Comparison of ENCODE assay signal across 8 mouse cellular contexts in the genomic region with DNA sequence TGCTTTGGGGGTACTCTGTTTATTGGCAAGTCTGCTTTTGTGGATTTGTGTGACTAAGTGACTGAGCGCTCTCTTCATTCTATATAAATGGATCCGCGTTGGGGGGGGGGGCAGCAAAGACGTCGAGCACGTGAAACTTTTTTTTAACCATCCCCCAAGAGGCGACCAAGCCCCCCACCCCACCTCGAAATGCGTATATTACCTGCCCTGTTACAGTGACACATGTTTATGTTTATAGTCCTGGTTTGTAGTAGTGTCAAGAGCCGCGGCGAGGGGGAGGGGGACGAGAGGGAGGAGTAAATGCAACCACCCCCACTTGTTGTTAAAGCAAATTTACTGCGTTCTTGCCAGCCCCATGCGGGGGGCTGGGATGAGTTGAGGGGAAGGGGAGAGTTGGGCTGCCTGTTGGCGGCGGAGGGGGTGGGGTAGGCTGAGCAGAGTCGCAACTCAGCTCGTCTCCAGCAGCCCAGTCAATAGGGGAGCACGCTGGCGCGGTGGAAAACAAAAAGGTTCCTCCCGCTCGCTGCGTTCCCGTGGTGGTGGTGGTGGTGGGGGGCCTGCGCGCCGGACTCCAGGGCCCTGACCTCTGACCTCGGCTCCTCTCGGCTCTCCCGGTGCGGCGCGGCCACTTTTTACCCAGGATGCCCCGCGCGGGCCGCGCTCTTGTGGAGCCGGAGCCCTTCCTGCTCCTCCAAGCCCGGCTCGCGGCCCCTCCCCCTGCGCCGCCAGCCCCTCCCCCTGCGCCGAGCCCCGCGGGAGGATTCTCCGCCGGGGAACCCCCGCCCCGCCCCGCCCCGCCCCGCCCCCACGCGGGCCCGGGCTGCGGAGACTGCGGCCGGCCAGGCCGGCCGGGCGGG. TPM values are rescaled to one million over a fixed set of nuclear protein-coding genes. Genes with fewer than 3 reads are reported as not detected.
A peak's percentile ranks its signal among the peaks of the same experiment; 100 is the strongest.
DNase-seq lines count a peak whose midpoint lies in the region; ATAC-seq and TF ChIP-seq lines count a peak whose summit lies in the region.

No protein-coding gene starts in this region.

- peak overlapping the region; percentile 89 for H3K9ac ChIP-seq in limb, embryonic 14.5 days (ENCODE audit: low read depth, low read length, severe bottlenecking)
- H3K9ac ChIP-seq in midbrain, embryonic 15.5 days, result peak overlapping the region; percentile 75

- under 1% methylated on average over 31 of the region's 66 CpGs for WGBS in limb, embryonic 14.5 days
- 0% methylated on average over 42 of the region's 66 CpGs for WGBS in midbrain, embryonic 15.5 days
- 1% methylated on average over 64 of the region's 66 CpGs for WGBS in spleen, adult 2 months

- no peaks in the 10 kb centered on the region for H3K36me3 ChIP-seq in limb, embryonic 14.5 days (ENCODE audit: control insufficient read depth, insufficient read depth, low read length)
- no peaks in the 10 kb centered on the region for H3K36me3 ChIP-seq in midbrain, embryonic 15.5 days (replicated peaks)
- H3K36me3 ChIP-seq in spleen, adult 2 months (ENCODE audit: control insufficient read depth, insufficient read depth, low read length), result no peaks in the 10 kb centered on the region

- ATAC-seq in limb, embryonic 14.5 days (ENCODE audit: low FRiP score, low read depth), result peak; percentile 88
- ATAC-seq in midbrain, embryonic 15.5 days (replicated peaks), result peak; percentile 92

- H3K27ac ChIP-seq in limb, embryonic 14.5 days (replicated peaks; ENCODE audit: low read depth, low read length), result peak overlapping the region; percentile 99
- H3K27ac ChIP-seq in midbrain, embryonic 15.5 days, result peak overlapping the region; percentile 99
- peak overlapping the region; percentile 95 for H3K27ac ChIP-seq in spleen, adult 2 months (ENCODE audit: insufficient read depth, low read length)

- peak overlapping the region; percentile 50 for H3K4me3 ChIP-seq in limb, embryonic 14.5 days (replicated peaks; ENCODE audit: low read length)
- H3K4me3 ChIP-seq in midbrain, embryonic 15.5 days, result peak overlapping the region; percentile 76
- H3K4me3 ChIP-seq in spleen, adult 2 months (ENCODE audit: extremely low read depth, insufficient read depth, insufficient read length), result peak overlapping the region; percentile 91

- H3K27me3 ChIP-seq in limb, embryonic 14.5 days (ENCODE audit: control insufficient read depth, insufficient read depth, low read length), result no peaks in the 10 kb centered on the region
- H3K27me3 ChIP-seq in midbrain, embryonic 15.5 days (replicated peaks), result no peaks in the 10 kb centered on the region
- no peaks in the 10 kb centered on the region for H3K27me3 ChIP-seq in spleen, adult 2 months (ENCODE audit: control insufficient read depth, insufficient read depth, low read length)

- peaks cover 21% of the 10 kb centered on the region for H3K4me1 ChIP-seq in limb, embryonic 14.5 days (ENCODE audit: control insufficient read depth, insufficient read depth, low read length)
- peaks cover 25% of the 10 kb centered on the region for H3K4me1 ChIP-seq in midbrain, embryonic 15.5 days
- H3K4me1 ChIP-seq in spleen, adult 2 months (ENCODE audit: control insufficient read depth, insufficient read depth, insufficient read length), result no peaks in the 10 kb centered on the region

- no peaks in the 10 kb centered on the region for H3K9me3 ChIP-seq in limb, embryonic 14.5 days (ENCODE audit: control insufficient read depth, low read length)
- no peaks in the 10 kb centered on the region for H3K9me3 ChIP-seq in midbrain, embryonic 15.5 days

- H3K4me2 ChIP-seq in limb, embryonic 14.5 days (replicated peaks; ENCODE audit: low read depth, low read length, severe bottlenecking), result peak overlapping the region; percentile 97
- H3K4me2 ChIP-seq in midbrain, embryonic 15.5 days, result peak overlapping the region; percentile 79

- peak; percentile 95 for DNase-seq in ovary, adult 18-20 months (ENCODE audit: low spot score)
- DNase-seq in ovary, postnatal 36 days (ENCODE audit: low spot score), result no peak
- DNase-seq in embryo, embryonic 9.5 days (ENCODE audit: extremely low spot score), result peak; percentile 100
- peak; percentile 97 for DNase-seq in heart, adult 18-20 months
- peak; percentile 94 to 95 for DNase-seq in kidney, adult 8-10 months
- DNase-seq in limb, embryonic 14.5 days (ENCODE audit: low spot score), result peak; percentile 93
- peak; percentile 74 to 93 for DNase-seq in spleen, adult 2 months (ENCODE audit: low read depth in 1 of 2, low spot score in 2 of 2)

- peak; percentile 30; the same call in 1 of the 2 replicates for TF ChIP-seq POLR2A in limb, embryonic 14.5 days (IDR thresholded peaks at IDR 0.05; ENCODE audit: borderline replicate concordance, extremely low read depth, insufficient read depth, insufficient read length)
- TF ChIP-seq POLR2A in spleen, adult 2 months (IDR thresholded peaks at IDR 0.05; ENCODE audit: low read depth, low read length), result peak; percentile 33; the same call in 1 of the 2 replicates

- no peak for TF ChIP-seq CTCF in spleen, adult 2 months (IDR thresholded peaks at IDR 0.05; ENCODE audit: extremely low read depth, insufficient read depth, insufficient read length, insufficient replicate concordance)

RNA-seq across cellular contexts. Expression of a gene that starts 1.1 kb away (rescaled TPM):
- total RNA-seq in heart, adult 18-20 months (2021), result 10 to 100 TPM; 31.0 to 33.4 TPM
- 52.7 and 59.4 TPM in 2 replicates for polyA plus RNA-seq in limb, embryonic 14.5 days (2012; rRNA removed)
- 33.4 and 38.0 TPM in 2 replicates for polyA plus RNA-seq in limb, embryonic 14.5 days (2014; fragmentation: Nextera tagmentation; extraction: Ambion mirVana)
- 49.9 and 53.1 TPM in 2 replicates for polyA plus RNA-seq in midbrain, embryonic 15.5 days (2015; fragmentation: Nextera tagmentation; extraction: Ambion mirVana)
- 27.4 and 30.1 TPM in 2 replicates for polyA plus RNA-seq in spleen, adult 2 months (2012; rRNA removed)

RNA-seq across cellular contexts. Expression of a gene that starts 7.3 kb away (rescaled TPM):
- 1 to 10 TPM; 2.0 to 2.2 TPM for total RNA-seq in heart, adult 18-20 months (2021)
- 18.7 and 19.0 TPM in 2 replicates for polyA plus RNA-seq in limb, embryonic 14.5 days (2012; rRNA removed)
- 7.9 and 8.2 TPM in 2 replicates for polyA plus RNA-seq in limb, embryonic 14.5 days (2014; fragmentation: Nextera tagmentation; extraction: Ambion mirVana)
- polyA plus RNA-seq in midbrain, embryonic 15.5 days (2015; fragmentation: Nextera tagmentation; extraction: Ambion mirVana), result 8.1 and 9.0 TPM in 2 replicates
- 0.22 and 0.46 TPM in 2 replicates for polyA plus RNA-seq in spleen, adult 2 months (2012; rRNA removed)

RNA-seq across cellular contexts. Expression of a gene that starts 18.6 kb away (rescaled TPM):
- total RNA-seq in heart, adult 18-20 months (2021), result 1 to 10 TPM; 3.4 to 4.3 TPM
- 8.8 and 10.8 TPM in 2 replicates for polyA plus RNA-seq in limb, embryonic 14.5 days (2012; rRNA removed)
- 13.0 and 14.2 TPM in 2 replicates for polyA plus RNA-seq in limb, embryonic 14.5 days (2014; fragmentation: Nextera tagmentation; extraction: Ambion mirVana)
- polyA plus RNA-seq in midbrain, embryonic 15.5 days (2015; fragmentation: Nextera tagmentation; extraction: Ambion mirVana), result 8.1 and 11.8 TPM in 2 replicates
- 0.52 and 1.1 TPM in 2 replicates for polyA plus RNA-seq in spleen, adult 2 months (2012; rRNA removed)

RNA-seq across cellular contexts. Expression of a gene that starts 59.4 kb away (rescaled TPM):
- total RNA-seq in heart, adult 18-20 months (2021), result not detected
- not detected in 2 replicates for polyA plus RNA-seq in limb, embryonic 14.5 days (2012; rRNA removed)
- not detected in 2 replicates for polyA plus RNA-seq in limb, embryonic 14.5 days (2014; fragmentation: Nextera tagmentation; extraction: Ambion mirVana)
- not detected in 2 replicates for polyA plus RNA-seq in midbrain, embryonic 15.5 days (2015; fragmentation: Nextera tagmentation; extraction: Ambion mirVana)
- polyA plus RNA-seq in spleen, adult 2 months (2012; rRNA removed), result not detected in 2 replicates
